Mouse (Mus musculus) cerebellum, adult 2 months (tissue): Measurements from ENCODE around the gene Hpse.

ENCODE experiments used
- CTCF ChIP-seq: fragments of 200-500 bp; IDR thresholded peaks from 2 replicates; pipeline ENCODE4 v1.5.1; 2011; ENCODE audit warnings: low read depth, mild to moderate bottlenecking, control low read depth, low read length, moderate library complexity, borderline replicate concordance; ENCODE audit not compliant: insufficient read depth
- POLR2A ChIP-seq: fragments of 200-500 bp; IDR thresholded peaks from 2 replicates; pipeline ENCODE4 v1.6.1; 2011; ENCODE audit warnings: low read length, control low read depth, borderline replicate concordance; ENCODE audit not compliant: insufficient read depth

- TF ChIP-seq CTCF (no peak), POLR2A (peak; percentile 67)
Observed at GRCm38 (mm10) chr5:100673745-100674486, 45.6 kb downstream of the Hpse start.
